Mouse (Mus musculus) neural tube, embryonic 13.5 days (tissue): ENCODE measurements at regions not wholly inside any gene's neighbourhood (a gene's known extent, or its start where the extent isn't known, plus 50 kb on each side); places are given as distances from the start of the nearest gene placed in this dataset.

Experiments used
- ATAC-seq: fragments of 200-750 bp; cut with Nextera tagmentation; 2 replicates; pipeline ENCODE4 v1.8.0; 2017; ENCODE audit warnings: low read depth, mild to moderate bottlenecking, moderate TSS enrichment, moderate library complexity
- H3K27ac ChIP-seq: fragments of 300-500 bp; sonication (generic); replicated peaks from 2 replicates; pipeline ENCODE4 v1.5.1; 2015; ENCODE audit warnings: moderate library complexity, mild to moderate bottlenecking, inconsistent platforms
- H3K27me3 ChIP-seq: fragments of 300-500 bp; sonication (generic); 2 replicates; pipeline ENCODE4 v1.6.1; 2015; ENCODE audit warnings: mild to moderate bottlenecking, inconsistent platforms
- H3K36me3 ChIP-seq: fragments of 300-500 bp; sonication (generic); 2 replicates; pipeline ENCODE4 v1.6.1; 2015; ENCODE audit warnings: mild to moderate bottlenecking, inconsistent platforms
- H3K4me1 ChIP-seq: fragments of 300-500 bp; sonication (generic); replicated peaks from 2 replicates; pipeline ENCODE4 v1.6.1; 2015; ENCODE audit warnings: inconsistent platforms
- H3K4me2 ChIP-seq: fragments of 300-500 bp; sonication (generic); 2 replicates; pipeline ENCODE4 v1.6.1; 2015; ENCODE audit warnings: inconsistent platforms, mild to moderate bottlenecking, moderate library complexity
- H3K4me3 ChIP-seq: fragments of 300-500 bp; sonication (generic); 2 replicates; pipeline ENCODE4 v1.5.1; 2015; ENCODE audit warnings: mild to moderate bottlenecking, inconsistent platforms
- H3K9ac ChIP-seq: fragments of 300-500 bp; sonication (generic); 2 replicates; pipeline ENCODE4 v1.6.1; 2015; ENCODE audit warnings: moderate library complexity, mild to moderate bottlenecking, inconsistent platforms
- H3K9me3 ChIP-seq: fragments of 300-500 bp; sonication (generic); 2 replicates; pipeline ENCODE4 v1.6.1; 2016; ENCODE audit warnings: inconsistent platforms
- WGBS: fragments of 180-500 bp; shearing (Covaris S2); methylation state at CpG from one replicate; pipeline ENCODE4 v1.1.7; 2015; 5-methylcytosine and 5-hydroxymethylcytosine counted together

- Histone ChIP-seq H3K27me3 (peaks cover 19% of the 10 kb centered on the region), H3K9ac (no peak overlapping the region), H3K4me1 (peaks cover 16% of the 10 kb centered on the region), H3K27ac (no peak overlapping the region), H3K4me2 (no peak overlapping the region), H3K36me3 (no peaks in the 10 kb centered on the region), H3K9me3 (no peaks in the 10 kb centered on the region), H3K4me3 (no peak overlapping the region)
- ATAC-seq = no peak
- 95% methylated on average over 5 of the region's 5 CpGs for WGBS
Observed at GRCm38 (mm10) chr5:119560392-119560791, 110.1 kb upstream of the Tbx3 start.

DNA sequence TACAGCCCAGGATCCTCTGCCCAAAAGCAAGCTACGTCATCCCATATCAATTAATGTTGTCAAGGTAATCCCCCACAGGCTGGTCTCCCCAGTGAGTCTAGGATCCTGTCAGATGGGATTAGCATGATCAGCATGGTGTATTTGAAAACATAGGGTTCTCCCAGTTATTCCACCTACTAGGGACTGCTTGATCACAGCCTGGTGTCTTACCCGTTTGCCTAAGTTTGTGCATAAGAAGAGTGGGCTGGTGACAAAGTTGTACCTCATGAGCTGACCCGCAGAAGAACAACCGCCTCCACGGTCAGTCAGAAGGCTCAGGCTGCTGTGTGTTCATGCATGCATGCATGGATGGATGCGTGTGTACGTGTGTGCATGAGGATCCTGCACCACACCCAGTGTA is 108.9 kb upstream of the Tbx3 start:
- H3K4me3 ChIP-seq = no peak overlapping the region
- peaks cover 19% of the 10 kb centered on the region for H3K27me3 ChIP-seq
- H3K9me3 ChIP-seq = no peaks in the 10 kb centered on the region
- 89% methylated on average over 7 of the region's 7 CpGs for WGBS
- peaks cover 16% of the 10 kb centered on the region for H3K4me1 ChIP-seq
- no peak overlapping the region for H3K27ac ChIP-seq
- H3K36me3 ChIP-seq = no peaks in the 10 kb centered on the region
- H3K9ac ChIP-seq = no peak overlapping the region
- no peak overlapping the region for H3K4me2 ChIP-seq
- no peak for ATAC-seq

GRCm38 (mm10) chr5:119563510-119564351 is 106.7 kb upstream of the Tbx3 start:
- H3K9me3 ChIP-seq = no peaks in the 10 kb centered on the region
- H3K4me3 ChIP-seq = 0 out of 2 replicates have a peak overlapping the region, but pooled peaks have one; percentile 5
- 0 out of 2 replicates have a peak overlapping the region, but pooled peaks have one; percentile 38 for H3K9ac ChIP-seq
- no peak overlapping the region for H3K27ac ChIP-seq
- ATAC-seq = peak; percentile 56
- peak overlapping the region; percentile 48 for H3K4me2 ChIP-seq
- 5% methylated on average over 33 of the region's 33 CpGs for WGBS
- H3K27me3 ChIP-seq = peaks cover 19% of the 10 kb centered on the region
- peaks cover 16% of the 10 kb centered on the region for H3K4me1 ChIP-seq
- no peaks in the 10 kb centered on the region for H3K36me3 ChIP-seq

GRCm38 (mm10) chr5:119567639-119568038 is 102.8 kb upstream of the Tbx3 start:
- no peaks in the 10 kb centered on the region for H3K36me3 ChIP-seq
- ATAC-seq = no peak
- peaks cover 7% of the 10 kb centered on the region; the same call in 1 of the 2 replicates for H3K9me3 ChIP-seq
- H3K4me2 ChIP-seq = no peak overlapping the region
- no peak overlapping the region for H3K27ac ChIP-seq
- 84% methylated on average over 11 of the region's 11 CpGs for WGBS
- H3K4me1 ChIP-seq = peaks cover 16% of the 10 kb centered on the region
- H3K4me3 ChIP-seq = no peak overlapping the region
- H3K9ac ChIP-seq = no peak overlapping the region
- peaks cover 17% of the 10 kb centered on the region for H3K27me3 ChIP-seq

DNA sequence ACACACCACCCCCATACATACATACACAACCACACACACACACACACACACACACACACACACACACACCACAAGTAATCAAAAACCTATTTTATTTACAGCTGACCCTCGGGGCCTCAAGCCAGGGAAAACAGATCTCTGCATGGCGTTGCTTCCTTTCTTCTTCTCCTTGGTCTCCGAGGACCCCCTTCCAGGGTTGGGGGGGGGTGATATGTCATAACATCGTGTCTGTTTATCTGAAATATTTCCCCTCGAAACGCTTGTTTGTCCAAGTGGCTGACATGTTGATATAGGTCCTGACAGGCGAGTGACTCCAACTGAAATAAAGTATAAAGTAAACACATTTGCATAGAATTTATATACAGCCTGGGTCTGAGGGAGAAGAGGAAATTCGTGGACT is 100.4 kb upstream of the Tbx3 start:
- H3K9me3 ChIP-seq = peaks cover 13% of the 10 kb centered on the region; the same call in 1 of the 2 replicates
- no peak overlapping the region for H3K4me3 ChIP-seq
- no peak overlapping the region for H3K27ac ChIP-seq
- H3K9ac ChIP-seq = no peak overlapping the region
- no peaks in the 10 kb centered on the region for H3K27me3 ChIP-seq
- no peaks in the 10 kb centered on the region for H3K36me3 ChIP-seq
- no peak for ATAC-seq
- no peak overlapping the region for H3K4me2 ChIP-seq
- no peaks in the 10 kb centered on the region for H3K4me1 ChIP-seq
- WGBS = 58% methylated on average over 8 of the region's 8 CpGs

GRCm38 (mm10) chr5:119571644-119572043 is 98.8 kb upstream of the Tbx3 start:
- Histone ChIP-seq H3K4me1 (no peaks in the 10 kb centered on the region), H3K4me3 (no peak overlapping the region), H3K27ac (no peak overlapping the region), H3K4me2 (no peak overlapping the region), H3K36me3 (no peaks in the 10 kb centered on the region), H3K9ac (no peak overlapping the region), H3K9me3 (peaks cover 13% of the 10 kb centered on the region; the same call in 1 of the 2 replicates), H3K27me3 (no peaks in the 10 kb centered on the region)
- WGBS = 92% methylated on average over 3 of the region's 3 CpGs
- ATAC-seq = no peak

GRCm38 (mm10) chr5:119575124-119575523 is 95.3 kb upstream of the Tbx3 start:
- H3K4me1 ChIP-seq = no peaks in the 10 kb centered on the region
- H3K4me2 ChIP-seq = no peak overlapping the region
- H3K36me3 ChIP-seq = no peaks in the 10 kb centered on the region
- H3K4me3 ChIP-seq = no peak overlapping the region
- H3K9me3 ChIP-seq = peaks cover 13% of the 10 kb centered on the region; the same call in 1 of the 2 replicates
- H3K27ac ChIP-seq = no peak overlapping the region
- no peaks in the 10 kb centered on the region for H3K27me3 ChIP-seq
- ATAC-seq = no peak
- WGBS = 57% methylated on average over 14 of the region's 14 CpGs
- no peak overlapping the region for H3K9ac ChIP-seq

- no peaks in the 10 kb centered on the region for H3K36me3 ChIP-seq
- H3K4me2 ChIP-seq = no peak overlapping the region
- no peak overlapping the region for H3K27ac ChIP-seq
- H3K9me3 ChIP-seq = no peaks in the 10 kb centered on the region
- no peaks in the 10 kb centered on the region for H3K27me3 ChIP-seq
- no peak overlapping the region for H3K9ac ChIP-seq
- H3K4me3 ChIP-seq = no peak overlapping the region
- ATAC-seq = no peak
- no peaks in the 10 kb centered on the region for H3K4me1 ChIP-seq
- 95% methylated on average over 2 of the region's 2 CpGs for WGBS
Observed at GRCm38 (mm10) chr5:119579288-119579687, 91.2 kb upstream of the Tbx3 start.

GRCm38 (mm10) chr5:119579806-119580205 is 90.7 kb upstream of the Tbx3 start:
- Histone ChIP-seq H3K4me1 (no peaks in the 10 kb centered on the region), H3K4me3 (no peak overlapping the region), H3K36me3 (no peaks in the 10 kb centered on the region), H3K9me3 (no peaks in the 10 kb centered on the region), H3K27me3 (no peaks in the 10 kb centered on the region), H3K9ac (no peak overlapping the region), H3K27ac (no peak overlapping the region), H3K4me2 (no peak overlapping the region)
- WGBS = 91% methylated on average over 2 of the region's 2 CpGs
- no peak for ATAC-seq

GRCm38 (mm10) chr5:119580395-119580794 is 90.1 kb upstream of the Tbx3 start:
- Histone ChIP-seq H3K27ac (no peak overlapping the region), H3K36me3 (no peaks in the 10 kb centered on the region), H3K9ac (no peak overlapping the region), H3K4me1 (no peaks in the 10 kb centered on the region), H3K4me3 (no peak overlapping the region), H3K9me3 (no peaks in the 10 kb centered on the region), H3K4me2 (no peak overlapping the region), H3K27me3 (no peaks in the 10 kb centered on the region)
- 89% methylated on average over 6 of the region's 6 CpGs for WGBS
- no peak for ATAC-seq

DNA sequence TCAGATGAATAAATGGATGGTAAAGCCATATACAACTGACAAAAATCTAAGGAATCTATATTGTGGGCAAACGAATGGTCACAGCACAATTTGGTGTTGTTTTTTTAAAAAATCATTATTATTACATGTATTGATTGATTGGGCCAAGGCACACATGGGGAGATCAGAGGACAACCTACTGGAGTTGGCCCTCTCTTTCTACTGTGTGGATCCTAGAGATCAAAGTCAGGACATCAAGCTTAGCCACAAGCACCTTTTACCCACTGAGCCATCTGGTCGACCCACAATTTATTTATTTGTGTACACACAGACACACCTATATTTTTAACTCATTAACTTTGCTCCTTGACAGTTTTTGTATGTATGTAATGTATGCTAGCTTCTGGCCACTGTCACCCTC is 89.7 kb upstream of the Tbx3 start:
- H3K36me3 ChIP-seq = no peaks in the 10 kb centered on the region
- ATAC-seq = no peak
- H3K4me2 ChIP-seq = no peak overlapping the region
- no peaks in the 10 kb centered on the region for H3K4me1 ChIP-seq
- H3K9me3 ChIP-seq = no peaks in the 10 kb centered on the region
- H3K9ac ChIP-seq = no peak overlapping the region
- no peak overlapping the region for H3K4me3 ChIP-seq
- no peaks in the 10 kb centered on the region for H3K27me3 ChIP-seq
- WGBS = 83% methylated on average over 2 of the region's 2 CpGs
- H3K27ac ChIP-seq = no peak overlapping the region

DNA sequence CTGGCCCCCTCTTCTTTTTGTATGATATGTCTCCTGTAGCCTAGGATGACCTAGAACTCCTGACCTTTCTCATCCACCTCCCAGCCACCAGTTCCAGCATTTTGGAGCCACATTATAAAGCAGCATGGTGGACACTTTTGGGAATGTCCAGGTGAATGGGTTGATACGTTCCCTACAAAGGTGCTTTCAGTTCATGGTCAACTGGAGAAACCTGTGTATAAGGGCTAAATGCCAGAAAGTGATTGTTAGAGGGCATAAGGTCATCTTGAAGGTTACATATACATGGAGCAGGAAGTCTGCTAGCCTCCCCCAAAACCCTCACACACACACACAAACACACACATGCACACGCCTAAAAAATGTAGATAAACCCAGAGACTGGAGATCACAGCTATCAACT is 86.1 kb upstream of the Tbx3 start:
- no peak for ATAC-seq
- Histone ChIP-seq H3K36me3 (no peaks in the 10 kb centered on the region), H3K4me2 (no peak overlapping the region), H3K27ac (no peak overlapping the region), H3K4me3 (no peak overlapping the region), H3K9me3 (no peaks in the 10 kb centered on the region), H3K4me1 (no peaks in the 10 kb centered on the region), H3K9ac (no peak overlapping the region), H3K27me3 (no peaks in the 10 kb centered on the region)
- whole genome bisulfite sequencing = 79% methylated on average over 2 of the region's 2 CpGs

- Histone ChIP-seq H3K9me3 (no peaks in the 10 kb centered on the region), H3K36me3 (no peaks in the 10 kb centered on the region), H3K4me2 (no peak overlapping the region), H3K4me3 (no peak overlapping the region), H3K27me3 (no peaks in the 10 kb centered on the region), H3K4me1 (no peaks in the 10 kb centered on the region), H3K27ac (no peak overlapping the region), H3K9ac (no peak overlapping the region)
- WGBS = 96% methylated on average over 5 of the region's 5 CpGs
- ATAC-seq = no peak
Observed at GRCm38 (mm10) chr5:119584914-119585313, 85.6 kb upstream of the Tbx3 start.
